Mouse (Mus musculus) heart, embryonic 12.5 days (tissue): ENCODE results near the gene Olfr91. TPM values are rescaled to one million over a fixed set of nuclear protein-coding genes. Genes with fewer than 3 reads are reported as not detected.

Experiments
- ATAC-seq: fragments of 200-750 bp; cut with Nextera tagmentation; 2 replicates; pipeline ENCODE4 v1.8.0; 2017; ENCODE audit warnings: moderate TSS enrichment, moderate library complexity; ENCODE audit not compliant: insufficient number of reproducible peaks, low FRiP score
- H3K27ac ChIP-seq: fragments of 300-500 bp; sonication (generic); 2 replicates; pipeline ENCODE4 v1.5.1; 2016; ENCODE audit warnings: mild to moderate bottlenecking, moderate library complexity; ENCODE audit not compliant: poor library complexity, severe bottlenecking
- H3K27me3 ChIP-seq: fragments of 300-500 bp; sonication (generic); replicated peaks from 2 replicates; pipeline ENCODE4 v1.6.1; 2016; ENCODE audit warnings: mild to moderate bottlenecking, moderate library complexity
- H3K36me3 ChIP-seq: fragments of 300-500 bp; sonication (generic); 2 replicates; pipeline ENCODE4 v1.6.1; 2016; ENCODE audit warnings: mild to moderate bottlenecking, moderate library complexity
- H3K4me1 ChIP-seq: fragments of 300-500 bp; sonication (generic); replicated peaks from 2 replicates; pipeline ENCODE4 v1.6.1; 2016; ENCODE audit warnings: mild to moderate bottlenecking
- H3K4me2 ChIP-seq: fragments of 300-500 bp; sonication (generic); 2 replicates; pipeline ENCODE4 v1.6.1; 2016; ENCODE audit warnings: mild to moderate bottlenecking, moderate library complexity
- H3K4me3 ChIP-seq: fragments of 300-500 bp; sonication (generic); 2 replicates; pipeline ENCODE4 v1.5.1; 2016; ENCODE audit warnings: mild to moderate bottlenecking
- H3K9ac ChIP-seq: fragments of 300-500 bp; sonication (generic); 2 replicates; pipeline ENCODE4 v1.6.1; 2016; ENCODE audit warnings: mild to moderate bottlenecking, moderate library complexity
- H3K9me3 ChIP-seq: fragments of 300-500 bp; sonication (generic); replicated peaks from 2 replicates; pipeline ENCODE4 v1.6.1; 2016; ENCODE audit warnings: mild to moderate bottlenecking, moderate library complexity
- WGBS: fragments of 180-500 bp; shearing (Covaris S2); methylation state at CpG from one replicate; pipeline ENCODE4 v1.1.7; 2016; 5-methylcytosine and 5-hydroxymethylcytosine counted together
- polyA plus RNA-seq: library from polyadenylated mRNA; unstranded; fragments of >200 nt; fragmentation: Nextera tagmentation; extraction: Ambion mirVana; gene quantifications from 2 replicates; pipeline ENCODE4 v1.2.1, GENCODE M21; 2016

The Olfr91 gene
- polyA plus RNA-seq, 1 experiment from 2014 or later, result not detected

DNA sequence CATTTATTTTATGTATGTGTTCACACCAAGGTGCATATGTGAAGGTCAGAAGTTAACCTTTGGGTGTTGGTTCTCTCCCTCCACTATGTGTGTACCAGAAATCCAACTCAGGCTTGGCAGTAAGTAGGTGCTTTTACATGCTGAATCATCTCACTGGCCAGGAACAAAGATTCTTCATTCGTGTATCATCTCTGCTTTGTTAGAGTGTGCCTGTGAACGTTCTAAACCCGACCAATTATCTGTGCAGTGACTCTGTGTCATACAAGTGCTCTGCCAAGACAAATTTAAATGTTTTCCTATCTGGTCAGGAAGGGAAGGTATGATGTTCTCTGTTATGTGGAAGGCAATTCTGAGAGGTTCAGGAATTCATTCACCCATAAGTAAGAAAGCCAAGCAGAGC lies 36.6 kb downstream of the Olfr91 start:
- Histone ChIP-seq H3K4me1 (no peaks in the 10 kb centered on the region), H3K4me3 (no peak overlapping the region), H3K9me3 (no peaks in the 10 kb centered on the region), H3K4me2 (no peak overlapping the region), H3K36me3 (peaks cover 67% of the 10 kb centered on the region), H3K9ac (no peak overlapping the region), H3K27ac (no peak overlapping the region), H3K27me3 (no peaks in the 10 kb centered on the region)
- ATAC-seq, result no peak
- 66% methylated on average over 3 of the region's 3 CpGs for WGBS

DNA sequence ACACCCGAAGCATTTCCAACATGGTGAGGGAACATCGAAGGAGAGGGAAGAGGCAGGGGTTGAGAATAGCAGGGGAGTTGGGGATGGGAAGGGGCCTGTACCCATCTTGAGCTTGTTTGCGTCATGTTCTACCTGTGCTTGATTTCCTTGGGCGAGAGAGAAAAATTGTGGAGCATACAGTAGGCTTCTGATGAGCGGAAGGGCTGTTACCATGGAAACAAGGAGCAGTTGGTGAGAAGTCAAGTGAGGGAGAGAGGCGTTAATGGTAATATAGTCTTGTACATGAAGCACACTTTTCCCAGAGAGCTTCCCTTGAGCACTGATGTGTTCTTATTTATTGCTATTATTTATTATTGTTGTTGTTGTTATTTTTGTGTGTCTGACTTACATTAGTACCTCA lies 41.1 kb downstream of the Olfr91 start:
- Histone ChIP-seq H3K4me3 (no peak overlapping the region), H3K9me3 (no peaks in the 10 kb centered on the region), H3K4me2 (no peak overlapping the region), H3K4me1 (no peaks in the 10 kb centered on the region), H3K27ac (no peak overlapping the region), H3K36me3 (peaks cover 57% of the 10 kb centered on the region), H3K27me3 (no peaks in the 10 kb centered on the region), H3K9ac (no peak overlapping the region)
- ATAC-seq, result no peak
- WGBS, result 86% methylated on average over 6 of the region's 6 CpGs

DNA sequence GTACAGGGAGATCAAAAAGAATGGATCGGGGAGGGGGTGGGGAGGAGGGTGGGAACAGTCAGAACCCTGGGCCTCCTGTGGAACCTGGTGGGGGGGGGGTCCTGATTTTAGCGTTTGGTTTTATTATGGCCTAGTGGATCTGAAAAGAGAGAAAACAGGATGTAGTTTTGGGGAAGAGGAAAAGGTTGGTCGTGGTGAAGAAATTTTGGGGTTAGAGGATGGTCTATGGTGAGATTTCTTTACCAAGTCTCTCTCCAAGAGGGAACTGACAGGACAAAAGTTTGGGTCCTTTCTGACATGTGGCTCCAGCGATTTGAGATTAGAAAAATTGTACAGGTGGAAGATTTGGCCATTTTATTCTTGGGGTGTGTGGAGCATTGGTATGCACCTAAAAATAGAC lies 46.3 kb downstream of the Olfr91 start:
- H3K27ac ChIP-seq, result no peak overlapping the region
- 45% methylated on average over 4 of the region's 4 CpGs for WGBS
- no peak overlapping the region for H3K4me3 ChIP-seq
- no peak overlapping the region for H3K9ac ChIP-seq
- H3K9me3 ChIP-seq, result no peaks in the 10 kb centered on the region
- peaks cover 32% of the 10 kb centered on the region for H3K36me3 ChIP-seq
- H3K4me1 ChIP-seq, result peaks cover 31% of the 10 kb centered on the region
- H3K27me3 ChIP-seq, result peaks cover 10% of the 10 kb centered on the region
- no peak overlapping the region for H3K4me2 ChIP-seq
- ATAC-seq, result no peak

DNA sequence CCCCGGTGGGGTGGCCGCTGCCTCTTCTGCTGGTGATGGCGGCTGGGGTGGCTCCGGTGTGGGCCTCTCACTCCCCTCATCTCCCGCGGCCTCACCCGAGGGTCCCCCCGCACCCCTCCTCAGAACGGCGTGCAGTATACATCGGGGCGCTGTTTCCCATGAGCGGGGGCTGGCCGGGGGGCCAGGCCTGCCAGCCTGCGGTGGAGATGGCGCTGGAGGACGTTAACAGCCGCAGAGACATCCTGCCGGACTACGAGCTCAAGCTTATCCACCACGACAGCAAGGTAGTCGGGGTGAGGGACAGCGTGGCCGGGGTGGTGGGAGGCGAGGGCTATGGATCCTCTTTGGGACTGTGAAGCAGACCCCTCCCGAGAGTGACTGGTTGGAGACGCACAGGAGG lies 47.2 kb downstream of the Olfr91 start:
- H3K4me2 ChIP-seq, result peak overlapping the region; percentile 96
- peak overlapping the region; percentile 78 for H3K9ac ChIP-seq
- peak overlapping the region; percentile 62 for H3K4me3 ChIP-seq
- H3K27ac ChIP-seq, result no peak overlapping the region
- peaks cover 34% of the 10 kb centered on the region for H3K4me1 ChIP-seq
- peaks cover 24% of the 10 kb centered on the region for H3K36me3 ChIP-seq
- ATAC-seq, result no peak
- H3K27me3 ChIP-seq, result peaks cover 10% of the 10 kb centered on the region
- no peaks in the 10 kb centered on the region for H3K9me3 ChIP-seq
- 3% methylated on average over 27 of the region's 27 CpGs for WGBS

DNA sequence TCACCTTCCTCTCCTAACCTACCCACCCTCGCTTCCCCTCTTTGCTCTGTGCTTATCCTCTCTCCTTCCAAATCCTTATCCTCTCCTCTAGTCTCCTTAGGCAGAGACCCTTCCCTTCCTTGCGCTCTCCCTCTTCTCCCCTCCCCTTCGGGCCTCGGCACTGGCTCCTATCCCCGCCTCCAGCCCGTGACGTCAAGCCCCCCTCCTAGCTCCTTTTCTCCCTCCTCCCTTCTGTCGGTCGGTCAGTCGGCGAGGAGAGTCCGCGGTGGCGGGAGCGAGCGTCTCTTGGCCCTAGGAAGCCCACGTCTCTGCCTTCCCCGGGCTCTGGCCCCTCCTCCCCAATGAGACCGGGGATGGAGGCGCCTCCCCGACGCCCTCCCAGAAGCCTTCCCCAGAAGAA lies 47.7 kb downstream of the Olfr91 start:
- Histone ChIP-seq H3K4me2 (peak overlapping the region; percentile 96), H3K9me3 (no peaks in the 10 kb centered on the region), H3K27ac (no peak overlapping the region), H3K9ac (peak overlapping the region; percentile 78), H3K36me3 (peaks cover 20% of the 10 kb centered on the region), H3K4me1 (peaks cover 35% of the 10 kb centered on the region), H3K4me3 (peak overlapping the region; percentile 62), H3K27me3 (peaks cover 10% of the 10 kb centered on the region)
- peak; percentile 58 for ATAC-seq
- under 1% methylated on average over 21 of the region's 22 CpGs for WGBS

DNA sequence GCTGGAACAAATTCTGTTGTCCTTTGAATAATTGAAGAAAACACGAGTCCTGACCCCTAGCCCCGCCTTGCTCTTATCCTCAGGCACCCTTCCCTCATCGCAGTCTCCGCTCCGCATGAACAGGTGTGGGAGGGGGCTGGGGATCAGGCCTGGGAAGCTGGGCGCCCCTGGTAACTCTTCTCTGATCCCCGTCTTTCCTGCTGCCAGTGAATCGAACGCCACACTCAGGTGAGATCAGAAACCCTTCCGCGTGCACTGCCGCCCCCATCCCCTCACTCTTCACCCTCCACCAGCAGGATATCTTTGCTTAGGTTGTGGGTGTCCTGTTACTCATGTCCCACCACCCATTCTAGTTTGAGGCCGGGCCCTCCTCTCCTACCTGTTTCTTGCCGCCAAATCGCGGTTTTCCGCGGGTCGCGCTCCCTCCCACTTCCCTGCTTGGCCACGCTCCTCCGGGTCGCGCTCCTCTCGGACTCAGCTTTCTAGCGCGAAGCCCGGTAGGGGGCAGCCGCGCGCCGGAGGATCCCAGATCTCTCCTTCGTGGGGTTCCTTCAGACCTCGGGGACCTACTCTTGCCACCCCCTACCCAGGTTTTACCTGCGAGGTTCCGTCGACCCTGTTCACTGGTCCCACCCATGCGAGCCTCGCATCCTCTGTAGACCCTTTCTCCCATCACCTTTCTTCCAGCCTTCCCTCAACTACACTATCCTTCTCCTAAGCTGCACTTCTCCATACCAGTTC lies 48.3 kb downstream of the Olfr91 start:
- Histone ChIP-seq H3K4me2 (peak overlapping the region; percentile 96), H3K9me3 (no peaks in the 10 kb centered on the region), H3K27me3 (peaks cover 10% of the 10 kb centered on the region), H3K9ac (peak overlapping the region; percentile 78), H3K4me3 (peak overlapping the region; percentile 62), H3K27ac (no peak overlapping the region), H3K4me1 (peaks cover 37% of the 10 kb centered on the region), H3K36me3 (peaks cover 13% of the 10 kb centered on the region)
- 0 out of 2 replicates have a peak, but pooled peaks have one; percentile 22 for ATAC-seq
- WGBS, result 3% methylated on average over 39 of the region's 39 CpGs

DNA sequence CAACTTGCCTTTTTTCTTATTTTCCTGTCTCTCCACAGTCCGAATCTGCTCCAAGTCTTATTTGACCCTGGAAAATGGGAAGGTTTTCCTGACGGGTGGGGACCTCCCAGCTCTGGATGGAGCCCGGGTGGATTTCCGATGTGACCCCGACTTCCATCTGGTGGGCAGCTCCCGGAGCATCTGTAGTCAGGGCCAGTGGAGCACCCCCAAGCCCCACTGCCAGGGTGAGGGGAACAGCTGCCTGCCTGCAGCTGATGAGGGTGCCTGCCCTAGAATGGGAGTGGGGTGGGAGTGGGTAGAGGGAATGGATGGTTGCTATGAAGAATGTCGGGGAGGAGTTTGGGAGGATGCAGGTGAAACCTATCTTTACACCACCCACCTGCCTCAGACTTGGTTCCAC lies 49.7 kb downstream of the Olfr91 start:
- ATAC-seq, result no peak
- H3K4me3 ChIP-seq, result no peak overlapping the region
- H3K9ac ChIP-seq, result no peak overlapping the region
- no peak overlapping the region for H3K27ac ChIP-seq
- no peaks in the 10 kb centered on the region for H3K9me3 ChIP-seq
- 60% methylated on average over 7 of the region's 7 CpGs for WGBS
- H3K36me3 ChIP-seq, result no peaks in the 10 kb centered on the region
- peaks cover 10% of the 10 kb centered on the region for H3K27me3 ChIP-seq
- no peak overlapping the region for H3K4me2 ChIP-seq
- peaks cover 37% of the 10 kb centered on the region for H3K4me1 ChIP-seq

DNA sequence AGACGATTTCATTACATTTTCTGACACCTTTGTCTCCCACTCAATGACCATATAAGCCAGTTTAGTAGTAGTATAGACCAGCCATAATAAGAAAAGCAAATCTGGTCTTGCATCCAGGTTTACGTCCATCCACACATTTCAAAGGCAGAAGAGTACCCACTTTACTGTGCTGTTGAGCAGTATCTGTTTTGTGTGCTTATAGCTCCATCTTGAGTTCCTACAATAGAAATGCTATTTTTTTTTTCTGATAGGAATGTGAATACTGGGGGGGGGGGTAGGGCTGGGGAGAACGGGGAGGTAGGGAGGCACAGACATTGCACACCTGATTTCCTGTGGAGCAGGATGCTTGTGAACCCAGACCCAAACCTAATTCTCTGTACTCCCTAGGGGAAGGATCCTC lies 50.1 kb downstream of the Olfr91 start:
- Histone ChIP-seq H3K27me3 (peaks cover 10% of the 10 kb centered on the region), H3K9ac (no peak overlapping the region), H3K9me3 (no peaks in the 10 kb centered on the region), H3K36me3 (no peaks in the 10 kb centered on the region), H3K27ac (no peak overlapping the region), H3K4me2 (no peak overlapping the region), H3K4me1 (peaks cover 37% of the 10 kb centered on the region), H3K4me3 (no peak overlapping the region)
- 29% methylated on average over 3 of the region's 3 CpGs for WGBS
- no peak for ATAC-seq

DNA sequence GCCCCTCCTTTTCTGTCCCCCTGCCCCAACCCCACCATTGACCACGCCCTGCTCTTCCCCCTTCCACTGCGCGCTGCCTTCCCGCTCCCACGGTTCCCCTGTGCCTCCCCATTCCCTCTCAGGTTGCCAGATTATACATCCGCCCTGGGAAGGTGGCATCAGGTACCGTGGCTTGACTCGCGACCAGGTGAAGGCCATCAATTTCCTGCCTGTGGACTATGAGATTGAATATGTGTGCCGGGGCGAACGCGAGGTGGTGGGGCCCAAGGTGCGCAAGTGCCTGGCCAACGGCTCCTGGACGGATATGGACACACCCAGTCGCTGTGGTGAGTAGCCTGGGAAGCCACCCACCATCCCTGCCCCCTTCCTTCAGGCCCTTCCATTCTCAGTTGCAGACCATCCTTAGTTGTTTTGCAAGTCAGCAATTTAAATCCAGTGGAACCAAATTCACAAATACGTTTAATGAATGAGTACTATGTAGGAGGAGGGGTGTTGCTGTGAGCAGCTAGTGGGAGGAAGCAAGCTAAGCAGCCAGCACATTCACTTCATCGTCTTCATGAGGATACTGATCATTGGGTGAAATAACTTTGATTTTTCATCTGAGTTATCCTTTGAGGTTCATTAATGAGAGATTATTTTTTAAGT lies 50.6 kb downstream of the Olfr91 start:
- peak overlapping the region; percentile 100 for H3K4me2 ChIP-seq
- ATAC-seq, result no peak
- H3K27ac ChIP-seq, result no peak overlapping the region
- no peaks in the 10 kb centered on the region for H3K36me3 ChIP-seq
- H3K4me1 ChIP-seq, result peaks cover 37% of the 10 kb centered on the region
- peak overlapping the region; percentile 78 for H3K4me3 ChIP-seq
- no peaks in the 10 kb centered on the region for H3K9me3 ChIP-seq
- WGBS, result 25% methylated on average over 19 of the region's 19 CpGs
- peak overlapping the region; percentile 95; the same call in 1 of the 2 replicates for H3K9ac ChIP-seq
- peaks cover 10% of the 10 kb centered on the region for H3K27me3 ChIP-seq

DNA sequence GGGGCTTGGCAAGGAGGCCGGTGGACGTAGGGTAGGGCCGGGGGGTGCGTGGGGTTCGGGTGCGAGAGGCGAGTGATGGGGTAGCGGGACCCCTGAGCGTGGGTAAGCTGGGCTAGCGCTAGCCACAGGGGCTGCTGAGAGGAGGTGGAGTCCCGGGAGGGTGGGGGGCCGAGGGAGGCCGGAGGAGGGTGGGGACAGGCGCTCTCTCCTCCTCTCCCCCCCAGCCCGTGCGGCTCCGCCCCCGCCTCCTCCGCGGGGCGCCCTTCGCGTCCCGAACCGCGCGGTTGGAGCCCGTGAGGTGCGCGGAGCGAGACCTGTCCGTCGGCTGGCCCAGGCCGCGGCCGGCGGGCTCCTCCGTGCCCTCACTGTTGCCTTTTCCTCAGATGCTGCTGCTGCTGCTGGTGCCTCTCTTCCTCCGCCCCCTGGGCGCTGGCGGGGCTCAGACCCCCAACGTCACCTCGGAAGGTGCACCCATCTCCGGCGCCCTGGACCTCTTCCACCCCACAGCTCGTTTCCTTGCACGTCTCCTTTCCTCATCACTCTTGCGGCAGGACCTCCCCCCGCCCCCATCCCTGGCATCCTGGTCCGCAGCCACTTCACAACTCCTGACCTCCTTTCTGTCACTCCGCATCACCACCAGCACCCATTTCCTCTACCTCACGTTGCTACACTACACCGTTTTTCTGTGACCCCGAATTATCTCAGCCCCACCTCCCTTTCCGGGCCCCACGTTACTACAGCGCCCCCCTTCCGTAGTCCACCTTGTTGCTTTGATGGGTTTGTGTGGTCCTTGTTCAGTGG lies 51.6 kb downstream of the Olfr91 start:
- Histone ChIP-seq H3K4me1 (peaks cover 35% of the 10 kb centered on the region), H3K4me2 (peak overlapping the region; percentile 100), H3K9me3 (no peaks in the 10 kb centered on the region), H3K4me3 (peak overlapping the region; percentile 78), H3K36me3 (no peaks in the 10 kb centered on the region), H3K27me3 (peaks cover 10% of the 10 kb centered on the region), H3K27ac (peak overlapping the region; percentile 56; the same call in 1 of the 2 replicates), H3K9ac (peak overlapping the region; percentile 95)
- peak; percentile 80 for ATAC-seq
- WGBS, result 1% methylated on average over 38 of the region's 58 CpGs
